Mouse (Mus musculus) cerebellum, postnatal 10 days (tissue): ENCODE measurements around the gene Armc10.
"Not testable (repeated sequence)": the region's sequence is repeated elsewhere in the genome, so short reads cannot be mapped to it uniquely, and the experiment has no call there.

Experiments
- DNase-seq, 2 experiments: peaks; one replicate each; pipeline ENCODE4 v3.0.0; 2021; ENCODE audit warnings: mixed read lengths in 2 of 2

The Armc10 gene

DNA sequence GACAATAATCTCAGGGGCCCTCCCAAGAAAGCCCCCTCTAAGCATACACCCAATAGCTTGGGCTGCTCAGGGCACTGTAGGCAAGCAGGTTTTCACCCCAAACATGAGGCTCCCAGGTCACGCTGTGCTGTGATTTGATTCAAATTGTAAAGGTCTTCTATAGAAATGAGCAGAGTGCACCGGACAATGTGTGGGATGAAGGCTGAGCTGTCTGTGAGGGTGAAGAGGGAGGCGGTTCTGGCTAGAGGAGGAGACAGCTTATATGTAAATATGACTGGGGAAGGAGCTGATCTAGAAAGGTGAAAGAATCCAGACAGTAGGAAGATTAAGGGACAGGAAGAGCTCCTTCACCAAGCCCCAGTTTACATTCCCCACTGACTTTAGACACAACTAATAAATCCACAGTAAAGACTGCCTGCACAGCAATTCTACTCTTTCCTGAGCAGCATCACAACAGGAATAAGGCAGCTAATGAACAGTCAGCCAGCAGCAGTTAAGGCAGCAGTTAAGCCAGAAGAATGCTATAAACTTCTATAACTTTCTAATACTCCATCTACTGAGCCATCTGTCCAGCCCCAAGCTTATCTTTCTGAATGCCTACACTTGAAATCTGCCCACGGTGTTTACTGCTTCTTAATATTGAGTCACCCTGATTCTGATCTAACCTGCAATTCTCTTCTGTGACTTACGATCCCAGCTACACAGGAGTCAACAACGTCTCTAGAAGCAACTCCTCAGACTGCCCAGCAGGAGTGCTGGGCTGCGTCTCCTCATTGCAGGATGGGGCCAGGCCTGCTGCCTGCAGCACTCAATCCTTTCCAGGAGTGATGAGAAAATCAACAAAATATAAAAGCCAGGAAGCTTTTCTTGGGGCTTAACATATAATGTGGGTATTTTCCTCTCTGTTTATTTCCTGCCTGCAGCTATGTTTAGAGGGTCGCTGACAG lies 21.9 kb downstream of the Armc10 start:
- no peak for DNase-seq

DNA sequence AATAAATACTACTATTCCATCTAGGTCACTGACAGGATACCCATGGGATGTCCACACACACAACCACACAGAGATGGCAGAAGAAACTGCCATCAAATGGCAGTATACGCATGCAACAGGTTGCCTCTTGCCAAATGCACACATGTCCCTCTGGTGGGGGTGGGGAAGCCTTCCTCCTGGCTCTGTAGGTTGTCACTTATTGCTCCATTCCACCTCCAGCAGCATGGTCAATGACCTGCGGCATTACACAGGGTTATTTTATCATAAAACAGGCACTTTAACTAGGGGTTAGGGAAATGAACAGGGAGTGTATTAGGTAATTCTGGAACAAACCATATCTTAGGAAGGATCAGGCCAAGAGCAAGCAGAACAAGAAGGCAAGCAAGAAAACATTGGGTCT lies 23.7 kb downstream of the Armc10 start:
- DNase-seq: no peak

DNA sequence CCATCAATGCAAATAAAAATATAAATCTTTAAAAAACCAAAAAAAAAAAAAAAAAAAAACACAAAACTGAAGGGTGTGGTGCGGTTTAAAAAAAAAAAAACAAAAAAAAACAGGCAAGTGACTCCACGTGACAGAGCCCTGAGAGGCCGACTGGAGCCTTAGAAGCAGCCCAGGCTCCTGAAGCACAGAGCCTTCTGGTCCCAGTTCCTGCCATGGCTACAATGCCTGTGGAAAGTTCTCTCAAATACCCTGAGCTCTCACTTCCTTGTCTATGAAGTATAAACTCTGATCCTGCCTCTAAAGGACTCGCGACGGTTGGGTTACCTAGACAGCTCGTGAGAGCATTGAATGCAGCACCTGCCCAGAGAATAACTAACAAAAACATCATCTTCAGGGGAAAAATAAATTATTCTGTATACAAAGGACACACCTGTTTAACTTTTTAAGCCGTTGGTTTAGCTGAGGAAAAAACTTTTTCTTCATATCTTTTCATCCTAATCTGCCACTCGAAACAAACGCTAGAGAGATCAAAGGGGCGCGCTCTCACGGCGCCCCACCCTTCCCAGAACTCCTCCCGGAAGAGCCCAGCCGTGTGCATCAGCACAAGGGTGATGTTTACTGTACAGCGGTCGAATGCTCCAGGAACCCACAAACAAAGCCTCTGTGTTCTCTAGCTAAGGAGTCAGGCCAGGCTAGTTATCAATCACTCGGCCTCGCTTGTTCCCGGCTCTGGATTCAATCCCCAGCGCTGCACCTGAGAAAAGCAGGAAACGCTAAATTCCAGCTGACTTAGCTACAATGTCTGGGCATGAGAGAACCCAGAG lies 27.4 kb downstream of the Armc10 start:
- no peak for DNase-seq

DNA sequence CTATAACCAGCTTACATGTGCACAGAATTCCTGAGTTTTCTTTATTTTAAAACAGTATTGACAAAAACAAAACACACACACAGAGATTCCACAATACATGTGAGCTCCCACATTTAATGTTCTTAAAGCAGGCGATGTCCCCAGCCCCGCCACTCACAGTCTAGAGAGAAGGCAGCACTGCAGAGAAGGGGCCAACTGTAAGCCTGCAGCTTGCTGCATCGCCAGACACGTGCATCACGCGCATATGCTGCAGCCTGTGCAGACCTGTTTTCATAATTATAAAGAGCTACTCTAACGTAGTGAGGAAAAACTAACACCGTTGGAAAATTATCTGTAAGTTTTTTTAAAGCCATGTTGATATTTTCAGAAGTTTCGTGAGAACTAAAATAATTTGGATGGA lies 28.1 kb downstream of the Armc10 start:
- DNase-seq: no peak

DNA sequence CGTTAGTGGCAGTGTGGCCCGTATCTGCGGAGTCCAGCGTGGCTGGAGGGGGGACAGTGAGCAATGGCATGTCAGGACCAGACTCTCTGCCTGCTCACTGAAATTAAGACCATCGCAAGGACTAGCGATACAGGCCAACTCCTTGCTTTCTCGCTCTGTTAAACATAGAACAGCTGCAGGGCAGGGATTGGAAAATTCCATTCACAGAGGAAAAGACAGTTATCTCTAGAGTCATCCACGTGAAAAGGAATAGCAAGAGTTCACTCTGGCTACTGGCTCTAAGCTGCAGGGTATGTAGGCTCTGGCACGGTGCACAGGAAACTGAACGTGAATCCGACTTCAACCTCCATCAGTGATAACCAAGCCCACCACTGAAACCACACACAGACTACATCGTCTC lies 29.4 kb downstream of the Armc10 start:
- DNase-seq: no peak

DNA sequence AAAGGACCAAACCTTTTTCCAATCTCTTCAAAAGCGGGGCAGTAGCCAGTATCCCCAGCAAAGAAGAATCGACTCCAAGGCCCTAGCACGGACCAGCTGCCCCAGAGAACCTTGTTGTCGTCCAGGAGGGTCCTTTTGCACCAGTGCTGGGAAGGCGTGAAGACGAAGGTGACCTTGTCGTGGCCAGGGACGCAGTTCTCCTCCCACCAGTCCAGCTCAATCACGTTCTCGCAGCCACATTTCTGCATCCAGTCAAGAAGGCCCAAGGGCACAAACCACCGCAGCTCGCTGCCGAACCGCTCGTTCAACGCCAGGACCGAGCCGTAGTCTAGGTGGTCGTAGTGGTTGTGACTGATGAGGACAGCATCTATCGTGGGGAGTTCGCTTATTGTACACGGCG lies 29.9 kb downstream of the Armc10 start:
- DNase-seq: no peak

DNA sequence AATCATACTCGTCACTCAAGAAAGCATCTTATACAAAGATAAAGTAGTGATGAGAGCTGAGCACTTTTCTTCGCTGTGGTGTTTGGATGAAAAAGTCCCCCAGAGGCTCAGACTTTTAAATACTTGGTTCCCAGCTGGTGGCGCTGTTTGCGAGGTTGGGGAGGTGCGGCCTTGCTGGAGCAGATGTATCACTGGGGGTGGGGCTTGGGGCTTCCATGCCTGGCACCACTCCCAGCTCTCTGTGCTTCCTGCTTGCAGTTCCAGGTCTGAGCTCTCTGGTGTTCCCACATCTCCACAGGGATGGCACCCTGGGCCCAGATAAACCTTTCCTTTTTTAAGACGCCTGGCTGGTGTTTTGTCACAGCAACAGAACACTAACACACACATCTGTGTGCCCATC lies 32.3 kb downstream of the Armc10 start:
- DNase-seq: peak; percentile 21 to 32

DNA sequence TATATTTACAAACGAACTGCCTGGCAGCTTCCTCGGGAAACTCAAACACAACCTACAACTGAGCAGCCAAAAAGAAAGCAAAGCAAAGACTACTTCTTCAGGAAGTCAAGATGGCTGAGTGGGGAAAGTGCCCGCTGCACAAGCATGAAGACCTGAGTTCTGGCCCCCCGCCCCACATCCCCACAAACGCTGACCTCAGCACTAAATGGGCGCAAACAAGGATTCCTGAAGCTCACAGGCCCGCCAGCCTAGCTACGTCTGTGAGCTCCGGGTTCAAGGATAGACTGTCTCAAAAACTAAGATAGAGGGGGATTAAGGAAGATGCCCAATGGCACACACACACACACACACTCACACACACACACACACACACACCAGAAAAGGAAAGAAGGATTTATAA lies 32.8 kb downstream of the Armc10 start:
- DNase-seq: no peak

DNA sequence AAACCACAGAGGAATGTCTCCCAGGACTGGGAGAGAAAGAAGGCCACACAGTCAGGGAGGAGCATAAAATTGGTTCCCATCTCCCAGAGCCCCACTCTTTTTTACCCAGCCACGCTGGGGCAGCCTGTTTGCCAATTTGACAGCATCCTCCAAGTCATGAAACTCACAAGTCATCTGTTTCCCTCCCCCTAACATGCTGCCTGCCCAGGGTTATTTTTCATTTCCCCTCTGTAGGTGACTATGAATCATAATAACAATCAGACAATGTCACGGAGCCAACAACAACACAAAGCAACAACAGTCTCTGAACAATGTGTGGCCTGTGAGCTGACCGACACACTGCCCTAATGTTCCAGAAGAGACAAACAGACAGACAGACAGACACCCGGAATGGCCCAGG lies 34.4 kb downstream of the Armc10 start:
- no peak for DNase-seq

DNA sequence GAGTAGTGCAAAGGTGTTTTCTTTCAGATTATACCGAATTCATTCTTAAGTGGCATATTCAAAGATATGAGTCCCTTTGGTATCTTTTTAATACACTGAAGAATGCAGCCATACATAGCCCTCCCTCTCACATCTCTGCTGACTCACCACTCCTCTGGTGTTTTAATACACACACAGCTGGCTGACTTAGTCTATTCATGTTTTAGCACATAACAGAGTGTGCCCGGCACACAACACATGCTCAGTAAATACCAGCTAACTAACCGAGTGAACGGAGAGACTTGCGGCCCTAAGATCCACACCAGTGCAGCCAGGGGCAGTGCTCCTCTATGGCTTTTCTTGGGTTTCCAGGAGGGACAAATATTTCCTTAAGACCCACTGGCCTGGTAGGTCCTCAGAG lies 35.3 kb downstream of the Armc10 start:
- no peak for DNase-seq

DNA sequence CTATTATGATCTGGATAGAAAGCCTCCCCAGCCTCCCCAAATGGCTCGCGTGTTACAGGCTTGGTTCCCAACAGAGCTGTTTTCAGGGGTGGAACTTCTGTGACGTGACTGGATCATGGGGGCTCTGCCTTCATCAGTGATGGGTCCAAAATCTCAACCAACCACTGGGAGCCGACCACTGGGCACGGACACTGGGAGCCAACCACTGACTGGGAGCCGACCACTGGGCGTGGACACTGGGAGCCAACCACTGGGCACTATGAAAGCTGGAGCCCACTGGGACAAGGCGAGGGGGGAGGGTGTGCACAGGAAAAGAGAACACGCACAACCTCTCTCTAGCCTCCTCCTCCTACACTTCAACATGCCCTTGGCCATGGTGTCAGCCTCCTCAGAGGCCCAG lies 38.2 kb downstream of the Armc10 start:
- no peak for DNase-seq

DNA sequence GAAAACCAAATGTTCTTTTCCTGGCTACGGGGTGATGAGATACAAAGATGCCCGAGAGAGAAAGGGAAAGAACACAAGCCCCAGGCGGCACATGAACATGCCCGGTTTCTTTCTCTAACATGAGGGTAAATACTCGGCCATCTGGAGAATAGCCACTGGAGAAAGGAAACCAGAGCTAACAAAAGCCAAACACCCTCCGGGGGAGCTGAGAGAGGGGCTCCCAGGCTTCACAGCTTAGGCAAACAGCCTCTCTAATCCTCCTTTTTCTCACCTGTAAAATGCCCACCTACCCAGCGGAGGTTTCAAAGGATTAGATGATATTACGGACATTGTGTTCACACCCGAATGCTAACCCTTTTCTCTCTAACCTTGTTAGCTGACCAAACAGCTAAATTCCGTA lies 39.4 kb downstream of the Armc10 start:
- DNase-seq: no peak

DNA sequence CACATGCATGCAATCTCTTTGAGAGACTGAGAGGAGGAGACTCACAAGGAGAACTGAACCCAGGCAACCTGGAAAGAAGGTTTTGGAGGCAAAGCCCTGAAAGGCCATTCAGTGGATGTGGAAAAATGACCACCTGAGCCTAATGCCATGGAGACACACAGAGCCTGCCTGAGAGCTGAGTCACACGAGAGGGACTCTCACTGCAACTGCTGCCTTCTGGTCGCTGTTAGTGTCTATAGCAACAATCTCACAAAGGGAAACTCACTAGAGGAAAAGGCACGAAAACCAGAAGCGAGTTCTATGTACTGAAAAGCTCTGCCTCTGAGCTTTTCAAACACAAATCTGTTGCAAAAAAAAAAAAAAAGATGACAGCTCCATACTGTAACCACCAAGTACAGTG lies 41.4 kb downstream of the Armc10 start:
- DNase-seq: no peak

DNA sequence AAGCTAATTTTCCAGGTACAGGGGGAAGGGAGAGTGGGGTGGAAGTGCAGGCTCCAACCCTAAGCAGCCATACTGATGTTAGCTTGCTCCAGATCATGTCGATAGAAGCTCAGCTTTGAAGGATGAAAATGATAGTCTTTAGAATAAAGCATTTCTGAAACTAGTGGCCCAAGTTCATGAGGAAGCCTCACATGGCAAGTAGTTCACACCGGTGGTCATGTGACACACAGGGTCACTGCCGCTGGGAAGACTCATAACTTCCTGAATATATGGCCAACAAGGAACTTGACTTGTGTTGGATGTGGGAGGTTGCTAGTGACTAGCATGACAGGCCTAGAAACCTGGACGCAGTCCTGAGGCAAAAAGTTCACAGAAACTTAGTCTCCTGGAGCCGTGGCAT lies 46.6 kb downstream of the Armc10 start:
- DNase-seq: no peak

DNA sequence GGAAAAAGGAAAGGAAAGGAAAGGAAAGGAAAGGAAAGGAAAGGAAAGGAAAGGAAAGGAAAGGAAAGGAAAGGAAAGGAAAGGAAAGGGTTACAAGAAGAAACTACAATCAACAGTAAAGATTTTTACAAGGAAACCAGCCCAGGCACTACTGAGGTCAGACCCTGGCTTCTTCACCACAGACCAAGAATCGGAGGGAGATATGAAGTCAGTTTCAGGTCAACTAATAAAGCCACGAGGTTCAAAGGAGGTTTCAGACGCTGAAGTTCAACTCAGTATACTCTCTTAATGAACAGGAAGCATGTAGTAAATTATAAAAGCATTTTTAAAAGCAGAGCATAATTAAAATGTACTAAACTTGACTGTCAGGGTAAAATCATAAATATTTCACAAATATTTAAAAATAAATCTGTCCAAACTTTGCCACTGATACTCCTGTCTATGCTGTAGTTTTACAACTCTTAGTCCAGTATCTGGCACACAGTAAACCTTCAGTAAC lies 47.8 kb downstream of the Armc10 start:
- no peak for DNase-seq

DNA sequence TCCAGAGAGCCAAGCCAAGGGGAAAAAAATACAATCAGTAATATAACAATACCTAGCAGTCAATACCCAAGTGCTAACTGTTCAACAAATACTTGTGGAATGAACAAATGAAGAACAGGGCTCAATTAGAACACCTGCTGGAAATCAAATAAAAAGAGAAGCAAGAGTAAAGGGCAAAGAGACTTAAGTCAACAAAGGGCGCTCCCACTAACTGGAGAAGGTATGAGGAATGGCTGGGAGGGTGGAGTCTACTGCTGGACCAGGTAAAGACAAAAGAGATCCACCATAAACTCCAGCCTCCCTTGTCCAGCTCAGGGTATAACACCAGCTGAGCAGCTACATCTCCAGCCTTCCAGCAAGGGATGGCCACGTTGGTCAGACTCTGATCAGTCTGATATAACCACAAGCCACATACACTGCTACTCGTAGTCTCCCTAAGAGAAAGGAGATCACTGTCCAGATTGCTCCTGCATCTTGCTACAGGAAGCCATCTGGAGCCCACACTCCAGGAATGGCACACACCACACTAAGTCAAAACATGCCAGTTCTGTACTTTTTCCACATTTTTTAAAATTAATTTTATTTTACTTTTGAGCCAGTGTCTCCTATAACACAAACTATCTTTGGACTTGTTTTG lies 49.4 kb downstream of the Armc10 start:
- DNase-seq: no peak

DNA sequence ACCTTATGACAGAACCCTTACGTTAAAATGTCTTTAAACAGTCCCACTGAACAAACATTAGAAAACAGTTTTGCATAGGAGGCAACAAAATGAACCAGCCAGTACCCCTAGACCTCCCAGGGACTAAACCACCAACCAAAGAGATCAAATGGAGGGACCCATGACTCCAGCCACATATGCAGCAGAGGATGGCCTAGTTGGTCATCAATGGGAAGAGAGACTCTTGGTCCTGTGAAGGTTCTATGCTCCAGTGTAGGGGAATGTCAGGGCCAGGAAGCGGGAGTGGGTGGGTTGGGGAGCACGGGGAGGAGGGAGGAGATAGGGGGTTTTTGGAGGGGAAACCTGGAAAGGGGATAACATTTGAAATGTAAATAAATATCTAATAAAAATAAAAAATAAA lies 53.9 kb downstream of the Armc10 start:
- not testable (repeated sequence) for DNase-seq

DNA sequence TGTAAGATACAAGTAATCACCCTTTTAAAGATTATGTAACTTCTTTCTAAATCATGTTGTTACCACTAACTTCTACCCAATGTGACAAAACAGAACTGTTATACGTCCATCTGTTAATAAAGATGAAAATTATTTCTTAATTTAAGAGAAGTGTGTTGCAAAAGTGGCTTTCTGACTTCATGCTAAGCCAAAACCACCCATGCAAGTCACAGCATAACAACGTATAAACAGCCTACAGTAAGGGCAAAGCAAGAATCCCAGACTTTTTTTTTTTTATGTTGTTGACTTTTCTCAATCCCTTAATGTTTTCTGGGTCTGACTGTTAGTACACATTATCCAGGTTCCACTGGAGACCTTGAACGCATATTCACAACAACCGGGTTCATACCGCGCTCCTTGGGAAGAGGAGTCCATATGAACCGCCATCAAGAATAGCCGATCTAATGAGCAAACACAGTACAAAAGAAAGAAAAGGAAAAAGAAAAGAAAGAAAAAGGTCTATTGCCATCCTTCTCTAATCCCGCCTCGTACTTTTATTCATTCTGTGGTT lies 54.7 kb downstream of the Armc10 start:
- peak in 1 of 2 experiments; percentile 25 for DNase-seq

DNA sequence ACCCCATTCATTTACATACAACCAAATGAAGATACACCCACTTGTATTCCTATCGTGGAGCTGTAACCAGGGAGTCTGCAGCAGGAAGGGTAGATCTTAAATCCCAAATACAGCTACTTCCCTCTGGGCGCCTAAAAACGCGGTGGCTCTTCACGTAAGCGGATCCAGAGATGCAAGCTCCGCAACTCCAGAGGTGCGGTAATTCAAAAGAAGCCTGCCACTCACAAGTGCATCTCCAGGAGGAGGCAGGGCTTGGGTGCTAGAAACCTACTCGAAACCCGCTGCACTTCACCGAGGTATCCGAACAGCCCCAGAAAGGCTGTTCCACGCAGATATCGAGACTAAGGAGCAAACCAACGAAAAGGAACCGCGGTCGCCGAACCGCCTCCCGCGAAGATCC lies 55.3 kb downstream of the Armc10 start:
- no peak for DNase-seq

DNA sequence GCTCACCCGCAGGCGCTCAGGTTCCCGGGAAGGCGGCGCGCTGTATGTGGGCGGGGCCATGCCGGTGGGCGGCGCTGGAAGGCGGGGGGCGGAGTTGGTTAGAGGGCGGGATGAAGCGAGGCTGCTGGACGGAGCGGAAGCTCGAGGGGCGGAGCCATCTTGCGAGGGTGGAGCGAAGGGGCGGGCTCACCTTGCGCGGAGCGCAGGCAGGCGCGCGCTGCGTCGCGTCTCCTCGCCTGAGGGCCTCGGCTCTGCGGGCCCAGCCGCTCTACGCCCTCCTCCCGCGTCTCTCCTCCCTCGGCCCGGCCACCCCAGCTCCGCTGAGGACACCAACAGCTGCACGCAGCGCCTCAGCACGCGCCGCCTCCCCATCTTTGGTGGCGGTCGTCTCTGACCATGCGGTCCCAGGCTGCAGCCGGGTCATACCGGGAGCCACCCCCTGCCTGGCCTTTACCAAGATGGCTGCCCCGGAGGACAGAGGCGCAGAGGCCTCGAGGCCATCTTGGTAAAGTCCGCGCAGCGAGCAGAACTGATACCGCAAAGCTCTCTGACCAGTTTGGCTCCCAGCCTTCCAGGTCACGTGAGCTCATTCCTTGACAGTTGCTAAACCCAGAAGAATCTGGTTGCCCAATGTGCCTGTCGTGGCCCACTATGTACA lies 55.9 kb downstream of the Armc10 start, which contains the start of gene Napepld:
Gene Napepld, minus strand, starts transcription at position 46 of the 658 bp plus-strand sequence.
- DNase-seq: peak; percentile 99 to 100

DNA sequence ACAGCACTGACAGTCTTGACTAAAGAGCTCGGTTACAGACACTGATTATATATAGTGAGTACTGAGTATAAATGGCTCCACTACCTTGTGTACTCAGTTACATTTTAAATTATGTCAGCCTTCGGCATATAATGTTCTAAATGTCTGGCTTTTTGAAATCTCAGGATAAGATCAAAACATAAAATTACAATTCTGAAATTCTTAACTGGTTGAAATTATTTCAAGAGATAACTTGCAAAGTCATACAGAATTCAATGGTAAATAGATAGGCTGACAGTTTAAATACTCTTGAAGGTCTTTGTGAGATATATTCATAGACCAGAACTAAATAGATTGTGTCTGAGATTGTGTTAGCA lies 56.4 kb downstream of the Armc10 start:
- DNase-seq: no peak

DNA sequence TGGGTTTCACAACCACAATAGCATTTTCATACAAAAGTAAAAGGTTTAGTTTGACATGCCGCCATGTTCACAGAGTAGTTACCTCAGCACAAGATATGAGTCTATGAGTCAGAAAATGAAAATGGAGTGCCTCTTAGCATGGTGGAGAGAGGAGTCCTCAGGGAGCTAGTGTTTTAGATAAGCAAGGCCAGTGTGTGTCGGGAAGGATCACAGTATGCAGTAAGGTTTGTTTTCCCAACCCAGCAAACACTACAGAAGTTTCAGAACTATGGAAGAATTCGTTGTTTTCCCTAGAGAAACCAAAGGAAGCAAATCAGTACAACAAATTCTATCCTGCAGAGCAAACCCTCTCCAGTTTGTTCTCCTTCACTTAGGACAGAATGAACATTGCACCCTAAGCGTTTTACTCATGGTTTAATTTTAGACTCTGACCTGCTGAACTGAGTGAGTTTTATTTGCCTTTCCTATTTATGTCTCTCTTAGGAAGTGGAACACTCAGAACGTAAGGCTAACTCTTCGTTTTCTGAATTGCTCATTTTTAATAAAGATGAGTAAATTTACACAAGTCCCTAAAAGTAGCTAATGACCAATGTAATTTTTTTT lies 57.4 kb downstream of the Armc10 start:
- DNase-seq: no peak
